Mouse (Mus musculus) heart, embryonic 12.5 days (tissue): ENCODE measurements around the gene Ddah1. TPM values are rescaled to one million over a fixed set of nuclear protein-coding genes. Genes with fewer than 3 reads are reported as not detected.

Experiments used
- ATAC-seq: fragments of 200-750 bp; cut with Nextera tagmentation; 2 replicates; pipeline ENCODE4 v1.8.0; 2017; ENCODE audit warnings: moderate TSS enrichment, moderate library complexity; ENCODE audit not compliant: insufficient number of reproducible peaks, low FRiP score
- H3K27ac ChIP-seq: fragments of 300-500 bp; sonication (generic); 2 replicates; pipeline ENCODE4 v1.5.1; 2016; ENCODE audit warnings: mild to moderate bottlenecking, moderate library complexity; ENCODE audit not compliant: poor library complexity, severe bottlenecking
- H3K27me3 ChIP-seq: fragments of 300-500 bp; sonication (generic); replicated peaks from 2 replicates; pipeline ENCODE4 v1.6.1; 2016; ENCODE audit warnings: mild to moderate bottlenecking, moderate library complexity
- H3K36me3 ChIP-seq: fragments of 300-500 bp; sonication (generic); 2 replicates; pipeline ENCODE4 v1.6.1; 2016; ENCODE audit warnings: mild to moderate bottlenecking, moderate library complexity
- H3K4me1 ChIP-seq: fragments of 300-500 bp; sonication (generic); replicated peaks from 2 replicates; pipeline ENCODE4 v1.6.1; 2016; ENCODE audit warnings: mild to moderate bottlenecking
- H3K4me2 ChIP-seq: fragments of 300-500 bp; sonication (generic); 2 replicates; pipeline ENCODE4 v1.6.1; 2016; ENCODE audit warnings: mild to moderate bottlenecking, moderate library complexity
- H3K4me3 ChIP-seq: fragments of 300-500 bp; sonication (generic); 2 replicates; pipeline ENCODE4 v1.5.1; 2016; ENCODE audit warnings: mild to moderate bottlenecking
- H3K9ac ChIP-seq: fragments of 300-500 bp; sonication (generic); 2 replicates; pipeline ENCODE4 v1.6.1; 2016; ENCODE audit warnings: mild to moderate bottlenecking, moderate library complexity
- H3K9me3 ChIP-seq: fragments of 300-500 bp; sonication (generic); replicated peaks from 2 replicates; pipeline ENCODE4 v1.6.1; 2016; ENCODE audit warnings: mild to moderate bottlenecking, moderate library complexity
- WGBS: fragments of 180-500 bp; shearing (Covaris S2); methylation state at CpG from one replicate; pipeline ENCODE4 v1.1.7; 2016; 5-methylcytosine and 5-hydroxymethylcytosine counted together
- polyA plus RNA-seq: library from polyadenylated mRNA; unstranded; fragments of >200 nt; fragmentation: Nextera tagmentation; extraction: Ambion mirVana; gene quantifications from 2 replicates; pipeline ENCODE4 v1.2.1, GENCODE M21; 2016

The Ddah1 gene
- polyA plus RNA-seq, 1 experiment from 2014 or later: 36.7 TPM

- Histone ChIP-seq H3K9ac (no peak overlapping the region), H3K9me3 (peaks cover 4% of the 10 kb centered on the region; the same call in 1 of the 2 replicates), H3K4me3 (no peak overlapping the region), H3K4me1 (peaks cover 52% of the 10 kb centered on the region), H3K36me3 (no peaks in the 10 kb centered on the region), H3K27me3 (no peaks in the 10 kb centered on the region), H3K27ac (peak overlapping the region; percentile 75), H3K4me2 (no peak overlapping the region)
- ATAC-seq: peak; percentile 80
- 11% methylated on average over 1 of the region's 1 CpGs for WGBS
Observed at GRCm38 (mm10) chr3:145816807-145817206, 58.3 kb downstream of the Ddah1 start.

DNA sequence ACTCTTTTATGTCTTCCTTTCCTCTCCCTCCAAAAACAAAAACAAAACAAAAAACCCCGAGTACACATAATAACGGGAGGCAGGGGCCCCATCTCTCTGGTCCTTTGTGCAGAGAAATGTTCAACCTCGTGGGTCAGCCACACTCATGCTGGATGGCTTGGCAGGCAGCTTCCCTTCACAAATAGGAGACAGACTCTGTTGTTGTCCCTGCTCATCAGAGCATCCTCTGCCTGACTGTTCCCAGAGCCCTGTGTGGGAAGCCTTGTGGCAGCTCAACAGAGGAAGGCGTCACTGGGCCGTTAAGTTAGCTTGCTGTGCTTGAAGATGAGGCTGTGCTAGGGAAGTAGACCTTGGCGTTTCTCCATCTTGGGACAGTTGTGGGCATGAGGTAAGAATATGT, 58.8 kb downstream of the Ddah1 start:
- Histone ChIP-seq H3K4me1 (peaks cover 56% of the 10 kb centered on the region), H3K27me3 (no peaks in the 10 kb centered on the region), H3K9ac (no peak overlapping the region), H3K27ac (peak overlapping the region; percentile 75), H3K4me2 (no peak overlapping the region), H3K4me3 (no peak overlapping the region), H3K9me3 (peaks cover 4% of the 10 kb centered on the region; the same call in 1 of the 2 replicates), H3K36me3 (no peaks in the 10 kb centered on the region)
- WGBS: 43% methylated on average over 6 of the region's 6 CpGs
- ATAC-seq: peak; percentile 50

- Histone ChIP-seq H3K4me1 (peaks cover 56% of the 10 kb centered on the region), H3K36me3 (no peaks in the 10 kb centered on the region), H3K27ac (peak overlapping the region; percentile 44; the same call in 1 of the 2 replicates), H3K27me3 (no peaks in the 10 kb centered on the region), H3K4me2 (no peak overlapping the region), H3K4me3 (no peak overlapping the region), H3K9ac (no peak overlapping the region; the same call in 1 of the 2 replicates), H3K9me3 (peaks cover 4% of the 10 kb centered on the region; the same call in 1 of the 2 replicates)
- WGBS: 31% methylated on average over 2 of the region's 2 CpGs
- no peak for ATAC-seq
Observed at GRCm38 (mm10) chr3:145820439-145820838, 62.0 kb downstream of the Ddah1 start.

GRCm38 (mm10) chr3:145820938-145821337, 62.5 kb downstream of the Ddah1 start:
- H3K4me2 ChIP-seq: no peak overlapping the region
- no peak overlapping the region for H3K4me3 ChIP-seq
- H3K9me3 ChIP-seq: peaks cover 4% of the 10 kb centered on the region; the same call in 1 of the 2 replicates
- H3K27me3 ChIP-seq: no peaks in the 10 kb centered on the region
- no peak overlapping the region for H3K9ac ChIP-seq
- 94% methylated on average over 2 of the region's 2 CpGs for WGBS
- peak overlapping the region; percentile 44; the same call in 1 of the 2 replicates for H3K27ac ChIP-seq
- peaks cover 56% of the 10 kb centered on the region for H3K4me1 ChIP-seq
- no peaks in the 10 kb centered on the region for H3K36me3 ChIP-seq
- ATAC-seq: no peak

GRCm38 (mm10) chr3:145822201-145822600, 63.7 kb downstream of the Ddah1 start:
- Histone ChIP-seq H3K9ac (no peak overlapping the region), H3K4me3 (no peak overlapping the region), H3K4me1 (peaks cover 51% of the 10 kb centered on the region), H3K4me2 (no peak overlapping the region), H3K36me3 (no peaks in the 10 kb centered on the region), H3K9me3 (peaks cover 4% of the 10 kb centered on the region; the same call in 1 of the 2 replicates), H3K27ac (no peak overlapping the region), H3K27me3 (no peaks in the 10 kb centered on the region)
- ATAC-seq: no peak
- WGBS: 33% methylated on average over 4 of the region's 4 CpGs

DNA sequence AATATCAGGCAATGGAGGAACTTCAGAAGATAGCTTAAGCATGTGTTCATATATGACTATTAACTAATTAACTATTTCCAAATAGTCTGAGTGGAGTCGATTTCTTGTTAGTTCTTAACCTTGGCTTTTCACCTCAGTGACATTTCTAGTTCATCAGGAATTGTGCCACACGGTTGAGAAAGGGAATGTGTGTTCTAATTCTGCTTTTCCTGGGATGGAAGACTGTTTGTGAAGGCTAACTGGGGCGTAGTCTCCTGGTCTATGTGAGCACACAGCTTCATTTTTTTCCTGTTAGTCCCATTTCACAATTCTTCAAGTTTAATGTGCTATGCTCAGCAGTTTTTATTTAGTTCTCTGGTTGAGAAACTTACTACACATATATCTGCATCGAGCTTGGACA, 65.2 kb downstream of the Ddah1 start:
- Histone ChIP-seq H3K4me1 (peaks cover 52% of the 10 kb centered on the region), H3K27me3 (no peaks in the 10 kb centered on the region), H3K27ac (no peak overlapping the region), H3K36me3 (no peaks in the 10 kb centered on the region), H3K9me3 (peaks cover 4% of the 10 kb centered on the region; the same call in 1 of the 2 replicates), H3K9ac (no peak overlapping the region), H3K4me2 (no peak overlapping the region), H3K4me3 (no peak overlapping the region)
- ATAC-seq: no peak
- 83% methylated on average over 4 of the region's 4 CpGs for WGBS

DNA sequence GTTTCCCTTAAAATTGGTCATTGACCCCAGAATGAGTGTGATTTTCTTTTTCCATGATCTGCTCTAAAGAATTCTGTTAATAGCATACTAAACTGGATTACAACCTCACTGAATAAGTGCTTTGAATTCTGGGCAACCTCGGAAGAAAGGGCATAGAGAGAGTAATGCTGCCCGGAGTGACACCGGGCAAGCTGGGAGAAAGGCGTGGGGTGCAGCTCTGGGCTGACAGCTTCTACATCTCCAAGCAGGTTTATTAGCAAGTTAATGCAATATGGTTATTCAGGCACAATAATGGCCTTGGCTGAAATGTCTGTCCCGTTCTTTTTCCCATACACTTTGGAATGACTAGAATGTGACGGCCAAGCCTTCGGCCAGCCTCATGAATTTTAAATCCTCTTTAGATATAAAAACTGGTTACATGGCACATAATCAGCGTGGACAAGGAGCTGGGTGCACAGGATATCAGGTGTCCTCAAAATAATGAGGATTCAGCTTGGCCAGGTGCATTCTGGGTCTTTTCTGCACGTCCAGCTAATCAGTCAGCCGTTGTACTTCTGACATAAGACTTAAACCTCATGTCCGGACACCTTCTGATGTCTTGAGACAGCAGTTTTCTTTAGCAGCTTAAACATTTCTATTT, 67.1 kb downstream of the Ddah1 start:
- Histone ChIP-seq H3K4me3 (no peak overlapping the region), H3K36me3 (no peaks in the 10 kb centered on the region), H3K9ac (no peak overlapping the region), H3K27me3 (no peaks in the 10 kb centered on the region), H3K4me2 (no peak overlapping the region), H3K9me3 (peaks cover 4% of the 10 kb centered on the region; the same call in 1 of the 2 replicates), H3K27ac (no peak overlapping the region), H3K4me1 (peaks cover 47% of the 10 kb centered on the region)
- ATAC-seq: no peak
- 81% methylated on average over 11 of the region's 11 CpGs for WGBS

DNA sequence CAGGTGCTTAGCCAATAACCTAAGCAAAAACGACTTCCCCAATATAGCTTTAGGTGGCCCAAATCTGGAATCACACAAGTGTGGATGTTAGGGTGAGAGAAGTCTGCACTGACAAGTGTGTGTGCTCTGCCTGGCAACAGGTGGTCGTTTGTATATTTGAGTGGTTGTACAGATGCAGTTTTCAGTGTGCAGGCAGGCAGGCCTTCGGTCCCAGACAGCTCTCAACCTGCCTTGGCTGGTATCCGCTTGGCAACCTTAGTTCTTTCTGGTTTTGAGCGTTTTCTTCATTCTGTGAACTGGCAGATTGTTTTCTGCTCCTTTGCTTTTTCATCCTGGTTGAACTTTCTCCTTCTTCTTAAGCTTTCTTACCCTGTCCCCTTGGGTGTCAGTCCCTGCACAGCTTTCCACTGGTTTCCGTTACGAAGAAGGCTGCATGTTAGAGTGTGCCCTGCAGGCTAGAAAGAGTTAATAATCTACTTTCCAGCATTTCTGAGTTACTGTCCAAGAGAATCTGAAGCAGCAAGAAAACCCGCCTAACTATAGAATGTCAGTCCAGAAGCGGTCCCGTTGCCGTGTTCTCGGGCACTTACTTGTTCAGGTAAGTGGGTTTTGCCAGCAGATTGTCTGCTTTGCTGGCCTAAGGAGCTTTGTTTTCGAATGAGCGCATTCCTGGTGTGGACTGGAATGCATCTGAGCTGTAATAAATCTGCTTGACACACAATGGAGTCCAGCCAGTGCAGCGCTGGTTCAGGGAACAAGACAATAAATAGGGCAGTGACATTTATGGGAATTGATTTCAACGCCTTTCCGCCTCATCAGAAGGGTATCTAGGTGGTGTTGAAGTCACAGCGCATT, 68.9 kb downstream of the Ddah1 start:
- peak overlapping the region; percentile 27; the same call in 1 of the 2 replicates for H3K9ac ChIP-seq
- peaks cover 40% of the 10 kb centered on the region for H3K4me1 ChIP-seq
- H3K27ac ChIP-seq: peak overlapping the region; percentile 32; the same call in 1 of the 2 replicates
- peak overlapping the region; percentile 56 for H3K4me2 ChIP-seq
- 49% methylated on average over 18 of the region's 18 CpGs for WGBS
- H3K36me3 ChIP-seq: no peaks in the 10 kb centered on the region
- ATAC-seq: no peak
- no peaks in the 10 kb centered on the region for H3K27me3 ChIP-seq
- no peaks in the 10 kb centered on the region for H3K9me3 ChIP-seq
- H3K4me3 ChIP-seq: 0 out of 2 replicates have a peak overlapping the region, but pooled peaks have one; percentile 2

- no peak overlapping the region for H3K4me3 ChIP-seq
- H3K4me1 ChIP-seq: peaks cover 39% of the 10 kb centered on the region
- H3K27me3 ChIP-seq: no peaks in the 10 kb centered on the region
- H3K27ac ChIP-seq: no peak overlapping the region
- H3K9ac ChIP-seq: no peak overlapping the region
- no peaks in the 10 kb centered on the region for H3K9me3 ChIP-seq
- 55% methylated on average over 5 of the region's 5 CpGs for WGBS
- no peak for ATAC-seq
- H3K36me3 ChIP-seq: no peaks in the 10 kb centered on the region
- no peak overlapping the region for H3K4me2 ChIP-seq
Observed at GRCm38 (mm10) chr3:145828906-145829305, 70.4 kb downstream of the Ddah1 start.

DNA sequence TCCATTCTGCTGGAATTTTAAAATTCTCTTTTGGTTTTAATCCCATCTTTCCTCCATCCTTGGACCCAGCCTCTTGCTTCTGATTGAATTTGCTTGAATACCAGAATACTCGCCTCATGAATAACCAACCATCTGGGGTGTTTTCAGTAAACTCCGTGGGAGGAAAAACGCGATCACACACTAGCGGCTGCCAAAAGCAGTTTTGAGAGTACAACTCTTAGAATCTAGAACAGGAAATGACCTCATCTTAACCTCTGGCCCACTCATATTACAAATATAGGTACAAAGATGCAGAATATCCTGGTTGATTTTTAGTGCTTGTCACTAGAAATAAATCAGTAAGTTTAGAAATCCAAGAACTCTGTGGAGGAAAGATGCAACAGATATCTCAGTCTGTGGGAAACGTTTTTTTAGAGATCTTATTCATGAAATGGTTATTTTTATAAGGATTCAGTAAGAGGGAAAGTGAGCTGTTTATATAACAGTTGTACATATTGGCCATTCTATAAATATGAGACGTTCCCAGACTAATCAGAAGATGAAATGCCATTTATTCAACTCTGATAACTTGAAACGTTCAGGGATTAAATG, 75.6 kb downstream of the Ddah1 start:
- WGBS: 46% methylated on average over 8 of the region's 8 CpGs
- ATAC-seq: no peak
- Histone ChIP-seq H3K4me3 (no peak overlapping the region), H3K36me3 (no peaks in the 10 kb centered on the region), H3K27me3 (no peaks in the 10 kb centered on the region), H3K9ac (no peak overlapping the region), H3K9me3 (0 out of 2 replicates have a peak, but pooled peaks cover under 1% of the 10 kb centered on the region), H3K4me2 (no peak overlapping the region), H3K27ac (no peak overlapping the region), H3K4me1 (peaks cover 21% of the 10 kb centered on the region)

GRCm38 (mm10) chr3:145838281-145838680, 79.8 kb downstream of the Ddah1 start:
- 0 out of 2 replicates have a peak, but pooled peaks cover 5% of the 10 kb centered on the region for H3K9me3 ChIP-seq
- H3K4me2 ChIP-seq: no peak overlapping the region
- H3K4me3 ChIP-seq: no peak overlapping the region
- peaks cover 18% of the 10 kb centered on the region for H3K4me1 ChIP-seq
- H3K27ac ChIP-seq: no peak overlapping the region
- H3K27me3 ChIP-seq: no peaks in the 10 kb centered on the region
- no peak overlapping the region for H3K9ac ChIP-seq
- ATAC-seq: no peak
- H3K36me3 ChIP-seq: no peaks in the 10 kb centered on the region
